Mouse (Mus musculus) limb, embryonic 12.5 days (tissue): Measurements from ENCODE around the gene Arrb1. TPM values are rescaled to one million over a fixed set of nuclear protein-coding genes. Genes with fewer than 3 reads are reported as not detected.

Source experiments
- ATAC-seq: fragments of 200-750 bp; cut with Nextera tagmentation; 2 replicates; pipeline ENCODE4 v1.8.0; 2017; ENCODE audit warnings: low read depth, moderate TSS enrichment; ENCODE audit not compliant: insufficient number of reproducible peaks, insufficient read depth, low FRiP score, low TSS enrichment
- H3K27ac ChIP-seq: fragments of 300-500 bp; sonication (generic); 2 replicates; pipeline ENCODE4 v1.5.1; 2016; ENCODE audit warnings: mild to moderate bottlenecking, moderate library complexity
- H3K27me3 ChIP-seq: fragments of 300-500 bp; sonication (generic); 2 replicates; pipeline ENCODE4 v1.6.1; 2016; ENCODE audit warnings: mild to moderate bottlenecking, moderate library complexity
- H3K36me3 ChIP-seq: fragments of 300-500 bp; sonication (generic); 2 replicates; pipeline ENCODE4 v1.6.1; 2016; ENCODE audit warnings: mild to moderate bottlenecking, moderate library complexity
- H3K4me1 ChIP-seq: fragments of 300-500 bp; sonication (generic); replicated peaks from 2 replicates; pipeline ENCODE4 v1.6.1; 2016
- H3K4me2 ChIP-seq: fragments of 300-500 bp; sonication (generic); 2 replicates; pipeline ENCODE4 v1.6.1; 2016; ENCODE audit warnings: mild to moderate bottlenecking, moderate library complexity
- H3K4me3 ChIP-seq: fragments of 300-500 bp; sonication (generic); replicated peaks from 2 replicates; pipeline ENCODE4 v1.5.1; 2016; ENCODE audit warnings: mild to moderate bottlenecking
- H3K9ac ChIP-seq: fragments of 300-500 bp; sonication (generic); replicated peaks from 2 replicates; pipeline ENCODE4 v1.6.1; 2016; ENCODE audit warnings: mild to moderate bottlenecking, moderate library complexity
- H3K9me3 ChIP-seq: fragments of 300-500 bp; sonication (generic); 2 replicates; pipeline ENCODE4 v1.6.1; 2016; ENCODE audit warnings: mild to moderate bottlenecking, moderate library complexity
- WGBS: fragments of 180-500 bp; shearing (Covaris S2); methylation state at CpG from one replicate; pipeline ENCODE4 v1.1.7; 2016; 5-methylcytosine and 5-hydroxymethylcytosine counted together
- polyA plus RNA-seq: library from polyadenylated mRNA; unstranded; fragments of >200 nt; fragmentation: Nextera tagmentation; extraction: Ambion mirVana; gene quantifications from 2 replicates; pipeline ENCODE4 v1.2.1, GENCODE M21; 2016

Arrb1 gene
- polyA plus RNA-seq, 1 experiment from 2014 or later, result 8.1 TPM

DNA sequence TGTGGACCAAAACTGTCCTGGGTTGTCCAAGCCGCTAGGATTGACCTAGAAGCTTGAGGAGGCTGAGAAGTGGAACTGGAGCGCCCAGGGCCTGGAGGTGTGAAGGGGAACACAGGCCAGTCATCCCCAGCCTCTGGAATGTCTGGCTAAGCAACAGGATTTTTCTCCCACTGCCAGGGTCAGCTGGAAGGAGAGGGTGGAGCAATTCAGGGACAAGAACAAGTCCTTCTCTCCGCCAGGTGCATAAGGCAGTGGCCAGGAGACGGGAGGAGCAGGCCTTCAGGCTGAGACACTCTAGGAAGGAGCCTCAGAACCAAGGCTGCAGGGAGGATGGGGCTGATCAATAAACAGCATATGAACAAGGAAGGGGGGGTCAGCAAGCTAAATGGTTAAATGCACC is 3.2 kb downstream of the Arrb1 start:
- H3K4me1 ChIP-seq, result peaks cover 65% of the 10 kb centered on the region

GRCm38 (mm10) chr7:99539201-99539891 is 4.1 kb downstream of the Arrb1 start:
- no peaks in the 10 kb centered on the region for H3K9me3 ChIP-seq
- 28% methylated on average over 8 of the region's 8 CpGs for WGBS
- H3K4me2 ChIP-seq, result peak overlapping the region; percentile 16
- peaks cover 62% of the 10 kb centered on the region for H3K4me1 ChIP-seq
- H3K27me3 ChIP-seq, result no peaks in the 10 kb centered on the region; the same call in 1 of the 2 replicates
- no peak for ATAC-seq
- H3K36me3 ChIP-seq, result no peaks in the 10 kb centered on the region
- 0 out of 2 replicates have a peak overlapping the region, but pooled peaks have one; percentile 18 for H3K9ac ChIP-seq
- no peak overlapping the region for H3K27ac ChIP-seq
- no peak overlapping the region for H3K4me3 ChIP-seq

More for the DNA sequence above, 3.2 kb downstream of the Arrb1 start:
- H3K27ac ChIP-seq, result no peak overlapping the region
- no peaks in the 10 kb centered on the region for H3K36me3 ChIP-seq
- H3K9me3 ChIP-seq, result no peaks in the 10 kb centered on the region
- ATAC-seq, result no peak
- no peak overlapping the region for H3K4me3 ChIP-seq
- no peak overlapping the region for H3K9ac ChIP-seq
- H3K27me3 ChIP-seq, result no peaks in the 10 kb centered on the region; the same call in 1 of the 2 replicates
- H3K4me2 ChIP-seq, result no peak overlapping the region
- 69% methylated on average over 4 of the region's 4 CpGs for WGBS

GRCm38 (mm10) chr7:99540016-99540415 is 4.8 kb downstream of the Arrb1 start:
- H3K9ac ChIP-seq, result peak overlapping the region; percentile 18; the same call in 1 of the 2 replicates
- peak overlapping the region; percentile 16 for H3K4me2 ChIP-seq
- 73% methylated on average over 2 of the region's 2 CpGs for WGBS
- peaks cover 62% of the 10 kb centered on the region for H3K4me1 ChIP-seq
- H3K27ac ChIP-seq, result no peak overlapping the region
- no peak overlapping the region for H3K4me3 ChIP-seq
- H3K9me3 ChIP-seq, result no peaks in the 10 kb centered on the region
- no peaks in the 10 kb centered on the region for H3K36me3 ChIP-seq
- no peak for ATAC-seq
- H3K27me3 ChIP-seq, result no peaks in the 10 kb centered on the region; the same call in 1 of the 2 replicates

GRCm38 (mm10) chr7:99541204-99541603 is 5.9 kb downstream of the Arrb1 start:
- H3K4me3 ChIP-seq, result no peak overlapping the region
- H3K4me1 ChIP-seq, result peaks cover 68% of the 10 kb centered on the region
- WGBS, result 74% methylated on average over 5 of the region's 5 CpGs
- no peak overlapping the region for H3K27ac ChIP-seq
- no peaks in the 10 kb centered on the region for H3K36me3 ChIP-seq
- no peaks in the 10 kb centered on the region; the same call in 1 of the 2 replicates for H3K27me3 ChIP-seq
- H3K9me3 ChIP-seq, result no peaks in the 10 kb centered on the region
- no peak for ATAC-seq
- no peak overlapping the region for H3K4me2 ChIP-seq
- no peak overlapping the region for H3K9ac ChIP-seq

- no peaks in the 10 kb centered on the region for H3K36me3 ChIP-seq
- H3K27me3 ChIP-seq, result no peaks in the 10 kb centered on the region; the same call in 1 of the 2 replicates
- no peak overlapping the region for H3K9ac ChIP-seq
- no peak for ATAC-seq
- no peaks in the 10 kb centered on the region for H3K9me3 ChIP-seq
- peaks cover 66% of the 10 kb centered on the region for H3K4me1 ChIP-seq
- H3K4me2 ChIP-seq, result no peak overlapping the region
- H3K4me3 ChIP-seq, result no peak overlapping the region
- H3K27ac ChIP-seq, result peak overlapping the region; percentile 66; the same call in 1 of the 2 replicates
- 55% methylated on average over 6 of the region's 6 CpGs for WGBS
Observed at GRCm38 (mm10) chr7:99544272-99544671, 9.0 kb downstream of the Arrb1 start.

- Histone ChIP-seq H3K4me1 (peaks cover 50% of the 10 kb centered on the region), H3K36me3 (peaks cover 7% of the 10 kb centered on the region; the same call in 1 of the 2 replicates), H3K9ac (no peak overlapping the region), H3K9me3 (no peaks in the 10 kb centered on the region), H3K4me3 (no peak overlapping the region), H3K27ac (peak overlapping the region; percentile 92), H3K27me3 (no peaks in the 10 kb centered on the region), H3K4me2 (no peak overlapping the region)
- ATAC-seq, result peak; percentile 74; the same call in 1 of the 2 replicates
- 34% methylated on average over 10 of the region's 10 CpGs for WGBS
Observed at GRCm38 (mm10) chr7:99545885-99546745, 10.8 kb downstream of the Arrb1 start.

DNA sequence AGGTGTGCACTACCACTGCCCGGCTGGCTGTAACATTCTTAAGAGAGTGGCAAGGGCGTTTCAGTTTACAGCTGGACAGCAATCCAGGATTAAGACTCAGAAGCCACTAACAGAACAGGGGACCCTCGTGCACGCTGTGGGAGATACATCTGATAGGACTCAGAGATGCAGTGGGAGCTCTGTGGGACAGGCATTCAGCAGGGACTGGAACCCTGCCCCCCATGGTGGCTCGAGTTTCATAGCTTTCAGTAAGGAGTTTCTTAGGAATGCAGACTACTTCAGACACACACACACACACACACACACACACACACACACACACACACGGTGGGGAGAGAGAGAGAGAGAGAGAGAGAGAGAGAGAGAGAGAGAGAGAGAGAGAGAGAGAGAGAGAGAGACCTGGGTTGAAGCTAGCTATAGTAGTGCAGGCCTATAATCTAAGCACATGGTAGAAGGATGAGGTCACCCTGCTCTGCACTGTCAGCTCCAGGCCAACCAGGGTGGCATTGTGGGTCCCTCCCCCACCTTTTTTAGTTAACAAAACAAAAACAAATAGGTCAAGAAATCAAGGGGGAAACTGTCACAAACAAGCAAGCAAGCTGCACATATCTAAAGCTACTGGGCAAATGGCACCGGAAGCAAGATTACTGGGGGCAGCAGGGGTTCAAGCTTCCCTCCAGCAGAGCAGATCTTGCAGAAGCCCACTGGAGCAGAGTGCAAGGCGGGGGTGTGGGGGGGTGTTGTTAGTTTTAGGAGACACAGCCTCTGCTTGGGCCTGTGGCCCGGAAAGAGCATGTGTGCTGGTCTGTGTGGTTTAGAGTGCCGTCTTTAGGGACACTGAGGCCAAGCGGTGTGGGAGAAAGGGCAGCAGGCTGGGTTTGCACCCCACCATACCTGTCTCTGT is 12.6 kb downstream of the Arrb1 start:
- 37% methylated on average over 11 of the region's 11 CpGs for WGBS
- Histone ChIP-seq H3K9me3 (no peaks in the 10 kb centered on the region), H3K4me1 (peaks cover 57% of the 10 kb centered on the region), H3K4me3 (no peak overlapping the region), H3K36me3 (peaks cover 8% of the 10 kb centered on the region; the same call in 1 of the 2 replicates), H3K9ac (no peak overlapping the region), H3K27me3 (no peaks in the 10 kb centered on the region), H3K4me2 (no peak overlapping the region), H3K27ac (peak overlapping the region; percentile 92)
- ATAC-seq, result 0 out of 2 replicates have a peak, but pooled peaks have one; percentile 45

DNA sequence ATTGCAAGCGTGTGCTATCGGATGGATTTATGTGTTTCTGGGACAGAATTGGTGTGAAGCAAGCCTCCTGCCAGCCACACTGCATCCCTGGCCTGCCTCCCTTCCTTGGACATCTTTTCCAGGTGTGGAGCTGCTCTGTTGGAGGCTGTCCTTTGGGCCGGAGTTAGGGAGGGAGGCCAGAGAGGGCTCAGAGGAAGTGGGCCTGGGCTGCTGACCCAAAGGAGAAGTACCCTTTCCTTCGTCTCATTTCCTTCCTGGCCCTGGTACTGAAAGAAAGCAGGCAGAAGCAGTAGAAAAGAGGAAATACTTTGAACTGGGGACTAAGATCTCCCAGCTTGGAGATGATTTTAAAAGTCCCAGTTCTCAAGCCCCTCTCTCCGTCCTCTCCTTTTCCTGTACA is 14.4 kb downstream of the Arrb1 start:
- peaks cover 67% of the 10 kb centered on the region for H3K4me1 ChIP-seq
- no peak overlapping the region for H3K27ac ChIP-seq
- 82% methylated on average over 5 of the region's 5 CpGs for WGBS

GRCm38 (mm10) chr7:99551623-99552022 is 16.4 kb downstream of the Arrb1 start:
- 0 out of 2 replicates have a peak overlapping the region, but pooled peaks have one; percentile 79 for H3K27ac ChIP-seq
- no peak for ATAC-seq
- peaks cover 59% of the 10 kb centered on the region for H3K4me1 ChIP-seq
- 90% methylated on average over 3 of the region's 3 CpGs for WGBS
- H3K9ac ChIP-seq, result no peak overlapping the region
- no peak overlapping the region for H3K4me2 ChIP-seq
- H3K36me3 ChIP-seq, result peaks cover 8% of the 10 kb centered on the region; the same call in 1 of the 2 replicates
- H3K27me3 ChIP-seq, result no peaks in the 10 kb centered on the region
- no peak overlapping the region for H3K4me3 ChIP-seq
- H3K9me3 ChIP-seq, result no peaks in the 10 kb centered on the region

More for the DNA sequence above, 14.4 kb downstream of the Arrb1 start:
- no peak overlapping the region for H3K9ac ChIP-seq
- no peak for ATAC-seq
- H3K36me3 ChIP-seq, result peaks cover 8% of the 10 kb centered on the region; the same call in 1 of the 2 replicates
- no peak overlapping the region for H3K4me3 ChIP-seq
- no peaks in the 10 kb centered on the region for H3K9me3 ChIP-seq
- no peaks in the 10 kb centered on the region for H3K27me3 ChIP-seq
- no peak overlapping the region for H3K4me2 ChIP-seq

- Histone ChIP-seq H3K36me3 (peaks cover 8% of the 10 kb centered on the region; the same call in 1 of the 2 replicates), H3K27me3 (no peaks in the 10 kb centered on the region; the same call in 1 of the 2 replicates), H3K9me3 (no peaks in the 10 kb centered on the region), H3K9ac (no peak overlapping the region), H3K27ac (peak overlapping the region; percentile 89), H3K4me3 (no peak overlapping the region), H3K4me1 (peaks cover 43% of the 10 kb centered on the region), H3K4me2 (peak overlapping the region; percentile 31)
- 28% methylated on average over 9 of the region's 9 CpGs for WGBS
- ATAC-seq, result peak; percentile 44
Observed at GRCm38 (mm10) chr7:99553222-99553884, 18.1 kb downstream of the Arrb1 start.
